Mouse (Mus musculus) adrenal gland (tissue): Measurements from ENCODE around the gene Ttll1.

Experiments
- microRNA-seq, 2 experiments: library from miRNA; unstranded; fragments of <30 nt; microRNA quantifications; one replicate each; pipeline ENCODE4; 2019

Ttll1 gene

Small RNAs within 50 kb of the gene (microRNA-seq; reads per million reads assigned to microRNA genes)
- 0 reads per million in 2 experiments for gene Gm24575
